Mouse (Mus musculus) limb, embryonic 12.5 days (tissue): ENCODE measurements around the gene Gpr82. TPM values are rescaled to one million over a fixed set of nuclear protein-coding genes. Genes with fewer than 3 reads are reported as not detected.

Source experiments
- ATAC-seq: fragments of 200-750 bp; cut with Nextera tagmentation; 2 replicates; pipeline ENCODE4 v1.8.0; 2017; ENCODE audit warnings: low read depth, moderate TSS enrichment; ENCODE audit not compliant: insufficient number of reproducible peaks, insufficient read depth, low FRiP score, low TSS enrichment
- H3K27ac ChIP-seq: fragments of 300-500 bp; sonication (generic); 2 replicates; pipeline ENCODE4 v1.5.1; 2016; ENCODE audit warnings: mild to moderate bottlenecking, moderate library complexity
- H3K27me3 ChIP-seq: fragments of 300-500 bp; sonication (generic); 2 replicates; pipeline ENCODE4 v1.6.1; 2016; ENCODE audit warnings: mild to moderate bottlenecking, moderate library complexity
- H3K36me3 ChIP-seq: fragments of 300-500 bp; sonication (generic); 2 replicates; pipeline ENCODE4 v1.6.1; 2016; ENCODE audit warnings: mild to moderate bottlenecking, moderate library complexity
- H3K4me1 ChIP-seq: fragments of 300-500 bp; sonication (generic); replicated peaks from 2 replicates; pipeline ENCODE4 v1.6.1; 2016
- H3K4me2 ChIP-seq: fragments of 300-500 bp; sonication (generic); 2 replicates; pipeline ENCODE4 v1.6.1; 2016; ENCODE audit warnings: mild to moderate bottlenecking, moderate library complexity
- H3K4me3 ChIP-seq: fragments of 300-500 bp; sonication (generic); replicated peaks from 2 replicates; pipeline ENCODE4 v1.5.1; 2016; ENCODE audit warnings: mild to moderate bottlenecking
- H3K9ac ChIP-seq: fragments of 300-500 bp; sonication (generic); replicated peaks from 2 replicates; pipeline ENCODE4 v1.6.1; 2016; ENCODE audit warnings: mild to moderate bottlenecking, moderate library complexity
- H3K9me3 ChIP-seq: fragments of 300-500 bp; sonication (generic); 2 replicates; pipeline ENCODE4 v1.6.1; 2016; ENCODE audit warnings: mild to moderate bottlenecking, moderate library complexity
- WGBS: fragments of 180-500 bp; shearing (Covaris S2); methylation state at CpG from one replicate; pipeline ENCODE4 v1.1.7; 2016; 5-methylcytosine and 5-hydroxymethylcytosine counted together
- polyA plus RNA-seq: library from polyadenylated mRNA; unstranded; fragments of >200 nt; fragmentation: Nextera tagmentation; extraction: Ambion mirVana; gene quantifications from 2 replicates; pipeline ENCODE4 v1.2.1, GENCODE M21; 2016

Gene Gpr82
- polyA plus RNA-seq, 1 experiment from 2014 or later, result 0.89 TPM

GRCm38 (mm10) chrX:13655005-13655421, 6.2 kb upstream of the Gpr82 start:
- H3K36me3 ChIP-seq, result no peaks in the 10 kb centered on the region
- no peak overlapping the region for H3K4me3 ChIP-seq
- no peaks in the 10 kb centered on the region for H3K9me3 ChIP-seq
- H3K27ac ChIP-seq, result no peak overlapping the region
- no peak overlapping the region for H3K9ac ChIP-seq
- H3K27me3 ChIP-seq, result no peaks in the 10 kb centered on the region
- no peak overlapping the region for H3K4me2 ChIP-seq
- no peak for ATAC-seq
- WGBS, result 85% methylated on average over 3 of the region's 3 CpGs
- no peaks in the 10 kb centered on the region for H3K4me1 ChIP-seq

- no peak overlapping the region for H3K4me3 ChIP-seq
- ATAC-seq, result no peak
- 84% methylated on average over 6 of the region's 6 CpGs for WGBS
- no peak overlapping the region for H3K4me2 ChIP-seq
- no peaks in the 10 kb centered on the region for H3K27me3 ChIP-seq
- H3K4me1 ChIP-seq, result no peaks in the 10 kb centered on the region
- no peak overlapping the region for H3K9ac ChIP-seq
- H3K36me3 ChIP-seq, result no peaks in the 10 kb centered on the region
- H3K9me3 ChIP-seq, result no peaks in the 10 kb centered on the region
- H3K27ac ChIP-seq, result no peak overlapping the region
Measured at GRCm38 (mm10) chrX:13655906-13656305, 5.3 kb upstream of the Gpr82 start.

- 5% methylated on average over 1 of the region's 1 CpGs for WGBS
Measured at GRCm38 (mm10) chrX:13656721-13657120, 4.4 kb upstream of the Gpr82 start.

GRCm38 (mm10) chrX:13658616-13659140, 2.5 kb upstream of the Gpr82 start:
- H3K4me1 ChIP-seq, result no peaks in the 10 kb centered on the region
- 64% methylated on average over 3 of the region's 3 CpGs for WGBS
- H3K4me3 ChIP-seq, result no peak overlapping the region
- no peak overlapping the region for H3K27ac ChIP-seq
- H3K9ac ChIP-seq, result no peak overlapping the region
- H3K36me3 ChIP-seq, result no peaks in the 10 kb centered on the region
- H3K27me3 ChIP-seq, result no peaks in the 10 kb centered on the region
- no peak for ATAC-seq
- no peaks in the 10 kb centered on the region for H3K9me3 ChIP-seq
- H3K4me2 ChIP-seq, result no peak overlapping the region

More at GRCm38 (mm10) chrX:13656721-13657120, 4.4 kb upstream of the Gpr82 start:
- no peak overlapping the region for H3K9ac ChIP-seq
- H3K9me3 ChIP-seq, result no peaks in the 10 kb centered on the region
- H3K4me3 ChIP-seq, result no peak overlapping the region
- no peak overlapping the region for H3K27ac ChIP-seq
- no peaks in the 10 kb centered on the region for H3K27me3 ChIP-seq
- H3K36me3 ChIP-seq, result no peaks in the 10 kb centered on the region
- no peak for ATAC-seq
- H3K4me2 ChIP-seq, result no peak overlapping the region
- H3K4me1 ChIP-seq, result no peaks in the 10 kb centered on the region

GRCm38 (mm10) chrX:13659201-13659890, 1.8 kb upstream of the Gpr82 start:
- no peak overlapping the region for H3K4me3 ChIP-seq
- no peak overlapping the region for H3K9ac ChIP-seq
- no peaks in the 10 kb centered on the region for H3K9me3 ChIP-seq
- no peak overlapping the region for H3K27ac ChIP-seq
- no peaks in the 10 kb centered on the region for H3K27me3 ChIP-seq
- H3K4me1 ChIP-seq, result no peaks in the 10 kb centered on the region
- H3K4me2 ChIP-seq, result no peak overlapping the region
- ATAC-seq, result no peak
- H3K36me3 ChIP-seq, result no peaks in the 10 kb centered on the region
- WGBS, result 79% methylated on average over 4 of the region's 4 CpGs

- Histone ChIP-seq H3K27me3 (no peaks in the 10 kb centered on the region), H3K9me3 (no peaks in the 10 kb centered on the region), H3K9ac (no peak overlapping the region), H3K27ac (no peak overlapping the region), H3K4me2 (no peak overlapping the region), H3K4me1 (no peaks in the 10 kb centered on the region), H3K4me3 (no peak overlapping the region), H3K36me3 (no peaks in the 10 kb centered on the region)
- 80% methylated on average over 5 of the region's 5 CpGs for WGBS
- no peak for ATAC-seq
Measured at GRCm38 (mm10) chrX:13668867-13669266, 7.7 kb downstream of the Gpr82 start.

- Histone ChIP-seq H3K27me3 (no peaks in the 10 kb centered on the region), H3K9ac (no peak overlapping the region), H3K27ac (no peak overlapping the region), H3K4me2 (no peak overlapping the region), H3K9me3 (no peaks in the 10 kb centered on the region), H3K36me3 (no peaks in the 10 kb centered on the region), H3K4me1 (no peaks in the 10 kb centered on the region), H3K4me3 (no peak overlapping the region)
- ATAC-seq, result no peak
- WGBS, result 79% methylated on average over 3 of the region's 3 CpGs
Measured at GRCm38 (mm10) chrX:13670342-13670741, 9.2 kb downstream of the Gpr82 start.

GRCm38 (mm10) chrX:13673001-13673400, 11.8 kb downstream of the Gpr82 start:
- Histone ChIP-seq H3K27me3 (no peaks in the 10 kb centered on the region), H3K9ac (no peak overlapping the region), H3K4me3 (no peak overlapping the region), H3K9me3 (no peaks in the 10 kb centered on the region), H3K4me2 (no peak overlapping the region), H3K4me1 (no peaks in the 10 kb centered on the region), H3K27ac (no peak overlapping the region), H3K36me3 (no peaks in the 10 kb centered on the region)
- WGBS, result 91% methylated on average over 3 of the region's 3 CpGs
- no peak for ATAC-seq

GRCm38 (mm10) chrX:13681748-13682147, 20.6 kb downstream of the Gpr82 start:
- Histone ChIP-seq H3K36me3 (no peaks in the 10 kb centered on the region), H3K9ac (no peak overlapping the region), H3K9me3 (no peaks in the 10 kb centered on the region), H3K27ac (no peak overlapping the region), H3K27me3 (no peaks in the 10 kb centered on the region), H3K4me3 (no peak overlapping the region), H3K4me2 (no peak overlapping the region), H3K4me1 (no peaks in the 10 kb centered on the region)
- 90% methylated on average over 3 of the region's 3 CpGs for WGBS
- no peak for ATAC-seq

- no peaks in the 10 kb centered on the region for H3K4me1 ChIP-seq
- H3K9me3 ChIP-seq, result no peaks in the 10 kb centered on the region
- H3K4me3 ChIP-seq, result no peak overlapping the region
- H3K36me3 ChIP-seq, result no peaks in the 10 kb centered on the region
- ATAC-seq, result no peak
- WGBS, result 84% methylated on average over 1 of the region's 1 CpGs
- no peak overlapping the region for H3K4me2 ChIP-seq
- no peaks in the 10 kb centered on the region for H3K27me3 ChIP-seq
- no peak overlapping the region for H3K27ac ChIP-seq
- no peak overlapping the region for H3K9ac ChIP-seq
Measured at GRCm38 (mm10) chrX:13686589-13686988, 25.4 kb downstream of the Gpr82 start.

- no peak overlapping the region for H3K27ac ChIP-seq
- no peaks in the 10 kb centered on the region for H3K4me1 ChIP-seq
- ATAC-seq, result no peak
- no peaks in the 10 kb centered on the region for H3K9me3 ChIP-seq
- no peaks in the 10 kb centered on the region for H3K27me3 ChIP-seq
- no peak overlapping the region for H3K4me3 ChIP-seq
- WGBS, result 89% methylated on average over 2 of the region's 2 CpGs
- no peak overlapping the region for H3K4me2 ChIP-seq
- H3K9ac ChIP-seq, result no peak overlapping the region
- no peaks in the 10 kb centered on the region for H3K36me3 ChIP-seq
Measured at GRCm38 (mm10) chrX:13688356-13688755, 27.2 kb downstream of the Gpr82 start.

- Histone ChIP-seq H3K9me3 (no peaks in the 10 kb centered on the region), H3K4me2 (no peak overlapping the region), H3K4me3 (no peak overlapping the region), H3K36me3 (no peaks in the 10 kb centered on the region), H3K9ac (no peak overlapping the region), H3K27ac (no peak overlapping the region), H3K4me1 (no peaks in the 10 kb centered on the region), H3K27me3 (no peaks in the 10 kb centered on the region)
- 85% methylated on average over 4 of the region's 4 CpGs for WGBS
- ATAC-seq, result no peak
Measured at GRCm38 (mm10) chrX:13691865-13692264, 30.7 kb downstream of the Gpr82 start.
